Mouse (Mus musculus) kidney, postnatal 0 days (tissue): Measurements from ENCODE around the gene Mylk2. TPM values are rescaled to one million over a fixed set of nuclear protein-coding genes. Genes with fewer than 3 reads are reported as not detected.
A peak's percentile ranks its signal among the peaks of the same experiment; 100 is the strongest.

Experiments
- ATAC-seq: fragments of 200-750 bp; cut with Nextera tagmentation; replicated peaks from 2 replicates; pipeline ENCODE4 v1.8.0; 2017; ENCODE audit warnings: low read depth, moderate number of reproducible peaks, moderate TSS enrichment, moderate library complexity; ENCODE audit not compliant: low FRiP score
- DNase-seq: peaks from one replicate; pipeline ENCODE4 v3.0.0-alpha.2; 2016; ENCODE audit warnings: low spot score
- H3K27ac ChIP-seq: fragments of 300-500 bp; sonication (generic); 2 replicates; pipeline ENCODE4 v1.5.1; 2014; ENCODE audit warnings: mild to moderate bottlenecking
- H3K27me3 ChIP-seq: fragments of 300-500 bp; sonication (generic); 2 replicates; pipeline ENCODE4 v1.6.1; 2014; ENCODE audit warnings: low read length, mixed read lengths; ENCODE audit not compliant: insufficient read depth
- H3K36me3 ChIP-seq: fragments of 300-500 bp; sonication (generic); 2 replicates; pipeline ENCODE4 v1.6.1; 2014; ENCODE audit warnings: low read length, mixed read lengths; ENCODE audit not compliant: insufficient read depth
- H3K4me1 ChIP-seq: fragments of 300-500 bp; sonication (generic); replicated peaks from 2 replicates; pipeline ENCODE4 v1.6.1; 2014; ENCODE audit warnings: antibody characterized with exemption, low read length, mixed read lengths; ENCODE audit not compliant: insufficient read depth
- H3K4me2 ChIP-seq: fragments of 300-500 bp; sonication (generic); 2 replicates; pipeline ENCODE4 v1.6.1; 2014; ENCODE audit warnings: mild to moderate bottlenecking, low read length, moderate library complexity, mixed read lengths
- H3K4me3 ChIP-seq: fragments of 300-500 bp; sonication (generic); replicated peaks from 2 replicates; pipeline ENCODE4 v1.5.1; 2014; ENCODE audit warnings: low read depth, low read length
- H3K9ac ChIP-seq: fragments of 300-500 bp; sonication (generic); 2 replicates; pipeline ENCODE4 v1.6.1; 2014; ENCODE audit warnings: low read depth, low read length
- H3K9me3 ChIP-seq: fragments of 300-500 bp; sonication (generic); replicated peaks from 2 replicates; pipeline ENCODE4 v1.6.1; 2016; ENCODE audit warnings: low read length, inconsistent platforms, mixed read lengths
- CTCF ChIP-seq: IDR thresholded peaks from 2 replicates; pipeline ENCODE4 v1.5.1; 2016; ENCODE audit warnings: antibody characterized with exemption, low read depth, mild to moderate bottlenecking, moderate library complexity
- WGBS: fragments of 180-500 bp; shearing (Covaris S2); extraction: QIAGEN DNeasy Blood & Tissue Kit; methylation state at CpG from one replicate; pipeline ENCODE4 v1.1.7; 2014; 5-methylcytosine and 5-hydroxymethylcytosine counted together
- polyA plus RNA-seq: library from polyadenylated mRNA; unstranded; fragments of >200 nt; fragmentation: Nextera tagmentation; extraction: Ambion mirVana; gene quantifications from 2 replicates; pipeline ENCODE4 v1.2.1, GENCODE M21; 2015

Mylk2 gene
- polyA plus RNA-seq, 1 experiment from 2014 or later = 0.21 TPM

GRCm38 (mm10) chr2:152922376-152922775 is 11.2 kb downstream of the Mylk2 start:
- H3K9ac ChIP-seq = no peak overlapping the region
- ATAC-seq = no peak
- no peaks in the 10 kb centered on the region for H3K27me3 ChIP-seq
- no peak overlapping the region for H3K4me2 ChIP-seq
- H3K36me3 ChIP-seq = no peaks in the 10 kb centered on the region
- 37% methylated on average over 7 of the region's 7 CpGs for WGBS
- no peak overlapping the region for H3K4me3 ChIP-seq
- TF ChIP-seq CTCF = peak; percentile 32; the same call in 1 of the 2 replicates
- H3K9me3 ChIP-seq = no peaks in the 10 kb centered on the region
- peaks cover 27% of the 10 kb centered on the region for H3K4me1 ChIP-seq
- DNase-seq = no peak
- no peak overlapping the region for H3K27ac ChIP-seq

DNA sequence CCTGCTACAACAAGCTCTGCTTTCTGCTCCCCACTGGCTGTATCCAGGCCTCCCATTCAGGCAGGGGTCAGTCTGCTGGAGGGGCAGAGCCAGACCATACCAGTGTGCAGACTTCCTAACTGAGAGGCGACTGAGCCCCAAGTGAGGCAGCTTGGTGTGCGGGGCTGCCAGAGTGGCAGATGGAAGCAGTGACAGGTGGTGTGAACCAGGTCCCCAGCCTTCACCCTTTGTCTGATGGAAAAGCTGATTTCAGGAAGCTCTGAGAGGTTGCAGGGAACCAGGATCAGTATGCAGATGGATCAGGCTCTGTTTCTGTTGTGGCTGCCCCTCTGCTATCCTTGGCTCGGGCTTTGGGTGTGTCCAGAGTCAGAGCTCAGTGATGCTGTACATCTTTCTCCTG is 12.5 kb downstream of the Mylk2 start:
- H3K9ac ChIP-seq = no peak overlapping the region

DNA sequence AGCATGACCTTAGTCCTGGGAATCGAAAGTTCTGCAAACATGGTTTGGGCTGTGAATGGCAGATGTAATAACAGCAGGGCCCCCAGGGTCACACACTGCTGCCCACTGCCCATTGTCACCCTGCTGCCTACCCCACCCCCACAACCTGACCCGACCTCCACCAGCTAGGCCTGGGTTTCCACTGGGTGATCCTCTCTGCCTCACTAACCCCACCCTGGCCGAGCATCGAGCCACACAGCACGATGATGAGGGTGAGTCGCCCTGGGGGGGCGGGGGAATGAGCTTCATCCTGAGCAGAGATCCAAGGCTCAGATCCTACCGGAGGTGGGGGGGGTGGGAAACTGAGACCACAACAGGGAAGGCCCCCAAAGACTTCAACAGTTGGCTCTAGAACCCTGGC is 13.0 kb downstream of the Mylk2 start:
- H3K27ac ChIP-seq = peak overlapping the region; percentile 89; the same call in 1 of the 2 replicates
- no peak overlapping the region for H3K9ac ChIP-seq
- H3K4me3 ChIP-seq = no peak overlapping the region
- no peak for TF ChIP-seq CTCF
- ATAC-seq (no peak), DNase-seq (no peak)
- peaks cover 42% of the 10 kb centered on the region for H3K4me1 ChIP-seq
- no peaks in the 10 kb centered on the region for H3K27me3 ChIP-seq
- H3K4me2 ChIP-seq = no peak overlapping the region
- H3K36me3 ChIP-seq = no peaks in the 10 kb centered on the region
- WGBS = 24% methylated on average over 8 of the region's 8 CpGs
- H3K9me3 ChIP-seq = no peaks in the 10 kb centered on the region

More for the DNA sequence above, 12.5 kb downstream of the Mylk2 start:
- Histone ChIP-seq H3K4me2 (no peak overlapping the region), H3K27me3 (no peaks in the 10 kb centered on the region), H3K4me3 (no peak overlapping the region), H3K9me3 (no peaks in the 10 kb centered on the region), H3K4me1 (peaks cover 38% of the 10 kb centered on the region), H3K27ac (peak overlapping the region; percentile 13; the same call in 1 of the 2 replicates), H3K36me3 (no peaks in the 10 kb centered on the region)
- ATAC-seq (no peak), DNase-seq (no peak)
- WGBS = 67% methylated on average over 3 of the region's 3 CpGs
- no peak for TF ChIP-seq CTCF

- WGBS = 84% methylated on average over 5 of the region's 5 CpGs
- ATAC-seq (no peak), DNase-seq (no peak)
- no peaks in the 10 kb centered on the region for H3K9me3 ChIP-seq
- no peak overlapping the region for H3K4me3 ChIP-seq
- peak overlapping the region; percentile 89; the same call in 1 of the 2 replicates for H3K27ac ChIP-seq
- no peak overlapping the region for H3K9ac ChIP-seq
- H3K4me1 ChIP-seq = peaks cover 42% of the 10 kb centered on the region
- no peaks in the 10 kb centered on the region for H3K27me3 ChIP-seq
- no peak overlapping the region for H3K4me2 ChIP-seq
- no peak for TF ChIP-seq CTCF
- H3K36me3 ChIP-seq = no peaks in the 10 kb centered on the region
Observed at GRCm38 (mm10) chr2:152924543-152924942, 13.4 kb downstream of the Mylk2 start.

GRCm38 (mm10) chr2:152925189-152925872 is 14.2 kb downstream of the Mylk2 start:
- no peaks in the 10 kb centered on the region for H3K36me3 ChIP-seq
- H3K4me2 ChIP-seq = no peak overlapping the region
- ATAC-seq (peak; percentile 74), DNase-seq (peak; percentile 91)
- whole genome bisulfite sequencing = 24% methylated on average over 11 of the region's 11 CpGs
- H3K4me1 ChIP-seq = peaks cover 50% of the 10 kb centered on the region
- peak overlapping the region; percentile 89 for H3K27ac ChIP-seq
- no peaks in the 10 kb centered on the region for H3K27me3 ChIP-seq
- H3K9me3 ChIP-seq = no peaks in the 10 kb centered on the region
- no peak for TF ChIP-seq CTCF
- H3K4me3 ChIP-seq = no peak overlapping the region
- H3K9ac ChIP-seq = 0 out of 2 replicates have a peak overlapping the region, but pooled peaks have one; percentile 35

DNA sequence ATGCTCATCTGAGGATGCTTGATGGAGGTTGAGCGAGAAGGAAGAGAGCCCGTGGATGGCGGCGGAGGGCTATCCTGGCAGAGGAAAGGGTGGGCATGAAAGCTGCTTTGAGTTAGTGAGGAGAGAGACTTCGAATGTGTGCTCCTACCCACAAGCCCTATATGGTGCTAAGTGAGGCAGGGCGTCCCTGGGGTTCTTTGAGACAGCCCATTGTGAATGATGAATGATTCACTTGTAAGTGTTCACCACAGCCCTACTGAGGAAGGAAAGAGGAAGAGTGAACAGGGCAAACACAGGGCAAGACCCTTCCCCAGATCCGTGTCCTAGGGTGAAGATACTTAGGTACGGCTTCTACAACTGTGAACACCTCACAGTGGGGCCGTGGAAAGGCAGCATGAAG is 15.7 kb downstream of the Mylk2 start:
- no peak for ATAC-seq
- Histone ChIP-seq H3K4me1 (peaks cover 53% of the 10 kb centered on the region), H3K4me3 (no peak overlapping the region), H3K9ac (0 out of 2 replicates have a peak overlapping the region, but pooled peaks have one; percentile 8), H3K27me3 (no peaks in the 10 kb centered on the region), H3K36me3 (no peaks in the 10 kb centered on the region), H3K4me2 (no peak overlapping the region), H3K9me3 (no peaks in the 10 kb centered on the region), H3K27ac (peak overlapping the region; percentile 85)
- no peak for DNase-seq
- WGBS = 66% methylated on average over 9 of the region's 9 CpGs
- TF ChIP-seq CTCF = no peak
